Mouse (Mus musculus): ENCODE measurements around the gene Fkrp. TPM values are rescaled to one million over a fixed set of nuclear protein-coding genes. Genes with fewer than 3 reads are reported as not detected.
A peak's percentile ranks its signal among the peaks of the same experiment; 100 is the strongest.

The Fkrp gene
- polyA plus RNA-seq, 1 experiment from 2014 or later, result 36.6 TPM

DNA sequence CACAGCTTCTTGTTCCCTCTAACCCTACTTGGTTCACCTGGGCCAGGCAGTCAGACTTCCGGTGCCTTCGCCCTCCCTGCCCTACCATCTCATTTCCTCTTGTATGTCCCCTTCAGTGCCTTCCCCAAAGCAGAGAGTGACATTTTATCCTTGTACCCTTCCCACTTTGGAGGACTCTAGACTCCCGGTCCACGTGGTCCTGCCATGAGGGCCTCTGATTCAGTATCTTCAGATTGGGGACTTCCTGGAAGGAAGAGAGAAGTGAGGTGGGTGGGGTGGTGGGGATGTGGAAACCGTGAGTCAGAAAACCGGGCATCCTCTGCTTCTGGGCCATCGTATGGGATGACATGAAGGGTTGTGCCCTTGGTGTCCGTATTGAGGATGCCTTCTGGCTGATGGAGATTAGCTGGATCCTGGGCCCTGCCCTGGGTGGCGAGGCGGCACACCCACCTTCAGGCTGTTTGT, 33.3 kb downstream of the Fkrp start:
- Histone ChIP-seq H3K4me3 (ENCODE audit: low read length) (peak overlapping the region; percentile 74), H3K27me3 (ENCODE audit: insufficient read depth, low read length) (no peaks in the 10 kb centered on the region), H3K36me3 (ENCODE audit: insufficient read depth, low read length) (peaks cover 8% of the 10 kb centered on the region), H3K27ac (ENCODE audit: low read length) (peak overlapping the region; percentile 48; the same call in 1 of the 2 replicates), H3K9ac (replicated peaks; ENCODE audit: low read length) (peak overlapping the region; percentile 84), H3K4me2 (replicated peaks; ENCODE audit: low read depth, low read length) (peak overlapping the region; percentile 98), H3K4me1 (ENCODE audit: insufficient read depth, low read length) (peaks cover 30% of the 10 kb centered on the region), H3K9me3 (ENCODE audit: low read length) (no peaks in the 10 kb centered on the region)
- WGBS, result 27% methylated on average over 10 of the region's 10 CpGs
- ATAC-seq (ENCODE audit: low FRiP score, low TSS enrichment), result no peak

DNA sequence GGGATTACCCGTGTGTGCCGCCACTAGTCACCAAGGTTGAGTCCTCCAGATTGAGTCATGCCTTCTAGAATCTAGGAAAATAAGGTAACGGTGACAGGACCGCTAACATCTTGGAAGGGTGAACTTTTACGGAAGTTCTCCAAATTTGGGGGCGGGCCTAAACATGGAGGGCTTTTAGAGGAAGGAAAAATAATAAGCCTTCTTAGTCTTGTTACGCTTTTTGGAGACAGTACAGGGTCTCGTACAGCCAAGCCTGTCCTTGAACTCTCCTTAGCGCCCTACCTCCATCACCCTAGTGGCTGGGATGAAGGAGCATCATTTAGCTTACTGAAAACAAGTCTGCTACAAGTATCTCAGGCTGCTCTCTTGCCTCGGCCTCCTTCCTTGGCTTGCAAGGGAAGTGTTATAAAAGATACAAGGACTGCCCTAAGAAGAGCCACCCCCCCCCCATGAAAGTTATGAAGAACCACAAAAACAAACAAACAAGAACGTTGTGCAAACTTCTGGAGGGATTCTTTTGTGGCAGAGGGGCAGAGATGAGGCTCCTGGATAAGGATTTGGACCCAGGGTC, 33.9 kb downstream of the Fkrp start:
- no peaks in the 10 kb centered on the region for H3K9me3 ChIP-seq (ENCODE audit: low read length)
- peak overlapping the region; percentile 98 for H3K4me2 ChIP-seq (replicated peaks; ENCODE audit: low read depth, low read length)
- peak overlapping the region; percentile 84 for H3K9ac ChIP-seq (replicated peaks; ENCODE audit: low read length)
- ATAC-seq (ENCODE audit: low FRiP score, low TSS enrichment), result no peak
- 6% methylated on average over 11 of the region's 11 CpGs for WGBS
- H3K36me3 ChIP-seq (ENCODE audit: insufficient read depth, low read length), result peaks cover 5% of the 10 kb centered on the region
- peak overlapping the region; percentile 74 for H3K4me3 ChIP-seq (ENCODE audit: low read length)
- H3K27ac ChIP-seq (ENCODE audit: low read length), result no peak overlapping the region
- H3K4me1 ChIP-seq (ENCODE audit: insufficient read depth, low read length), result peaks cover 30% of the 10 kb centered on the region
- H3K27me3 ChIP-seq (ENCODE audit: insufficient read depth, low read length), result no peaks in the 10 kb centered on the region

DNA sequence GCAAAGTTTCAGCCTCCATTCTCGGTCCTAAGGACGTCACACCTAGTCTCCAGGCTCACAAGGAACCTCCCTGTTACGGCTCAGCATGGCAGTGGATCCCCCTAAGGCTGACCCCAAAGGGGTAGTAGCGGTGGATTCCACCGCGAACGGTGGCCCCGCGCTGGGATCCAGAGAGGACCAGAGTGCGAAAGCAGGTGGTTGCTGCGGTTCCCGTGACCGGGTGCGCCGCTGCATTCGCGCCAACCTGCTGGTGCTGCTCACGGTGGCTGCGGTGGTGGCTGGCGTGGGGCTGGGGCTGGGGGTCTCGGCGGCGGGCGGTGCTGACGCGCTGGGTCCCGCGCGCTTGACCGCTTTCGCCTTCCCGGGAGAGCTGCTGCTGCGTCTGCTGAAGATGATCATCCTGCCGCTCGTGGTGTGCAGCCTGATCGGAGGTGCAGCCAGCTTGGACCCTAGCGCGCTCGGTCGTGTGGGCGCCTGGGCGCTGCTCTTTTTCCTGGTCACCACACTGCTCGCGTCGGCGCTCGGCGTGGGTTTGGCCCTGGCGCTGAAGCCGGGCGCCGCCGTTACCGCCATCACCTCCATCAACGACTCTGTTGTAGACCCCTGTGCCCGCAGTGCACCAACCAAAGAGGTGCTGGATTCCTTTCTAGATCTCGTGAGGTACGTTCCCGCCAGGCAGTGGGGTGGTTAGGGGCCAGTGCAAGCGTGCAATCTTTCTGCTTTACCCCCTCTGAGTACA, 34.5 kb downstream of the Fkrp start:
- peaks cover 30% of the 10 kb centered on the region for H3K4me1 ChIP-seq (ENCODE audit: insufficient read depth, low read length)
- peak; percentile 16 for ATAC-seq (ENCODE audit: low FRiP score, low TSS enrichment)
- peak overlapping the region; percentile 51 for H3K27ac ChIP-seq (ENCODE audit: low read length)
- WGBS, result 0% methylated on average over 57 of the region's 60 CpGs
- peak overlapping the region; percentile 74 for H3K4me3 ChIP-seq (ENCODE audit: low read length)
- H3K27me3 ChIP-seq (ENCODE audit: insufficient read depth, low read length), result no peaks in the 10 kb centered on the region
- H3K9me3 ChIP-seq (ENCODE audit: low read length), result no peaks in the 10 kb centered on the region
- peaks cover 5% of the 10 kb centered on the region for H3K36me3 ChIP-seq (ENCODE audit: insufficient read depth, low read length)
- peak overlapping the region; percentile 98 for H3K4me2 ChIP-seq (replicated peaks; ENCODE audit: low read depth, low read length)
- peak overlapping the region; percentile 84 for H3K9ac ChIP-seq (replicated peaks; ENCODE audit: low read length)

DNA sequence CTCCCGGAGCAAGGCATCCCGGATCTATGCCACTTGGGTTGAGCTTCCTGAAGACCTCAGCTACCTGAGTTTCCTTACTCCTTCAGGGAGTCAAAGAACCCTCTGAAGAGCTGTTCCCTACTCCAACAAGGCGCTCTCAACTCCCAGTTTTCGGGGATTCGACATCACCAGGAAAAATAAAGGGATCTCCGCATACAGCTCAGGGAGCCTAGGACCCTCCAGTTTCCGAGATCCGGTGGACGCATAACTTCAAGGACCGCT, 35.0 kb downstream of the Fkrp start:
- H3K4me3 ChIP-seq (ENCODE audit: low read length), result peak overlapping the region; percentile 74
- ATAC-seq (ENCODE audit: low FRiP score, low TSS enrichment), result peak; percentile 7
- peak overlapping the region; percentile 51 for H3K27ac ChIP-seq (ENCODE audit: low read length)
- peaks cover under 1% of the 10 kb centered on the region; the same call in 1 of the 2 replicates for H3K36me3 ChIP-seq (ENCODE audit: insufficient read depth, low read length)
- peak overlapping the region; percentile 84 for H3K9ac ChIP-seq (replicated peaks; ENCODE audit: low read length)
- peak overlapping the region; percentile 98 for H3K4me2 ChIP-seq (replicated peaks; ENCODE audit: low read depth, low read length)
- H3K9me3 ChIP-seq (ENCODE audit: low read length), result no peaks in the 10 kb centered on the region
- peaks cover 30% of the 10 kb centered on the region for H3K4me1 ChIP-seq (ENCODE audit: insufficient read depth, low read length)
- H3K27me3 ChIP-seq (ENCODE audit: insufficient read depth, low read length), result no peaks in the 10 kb centered on the region
- WGBS, result under 1% methylated on average over 10 of the region's 10 CpGs

DNA sequence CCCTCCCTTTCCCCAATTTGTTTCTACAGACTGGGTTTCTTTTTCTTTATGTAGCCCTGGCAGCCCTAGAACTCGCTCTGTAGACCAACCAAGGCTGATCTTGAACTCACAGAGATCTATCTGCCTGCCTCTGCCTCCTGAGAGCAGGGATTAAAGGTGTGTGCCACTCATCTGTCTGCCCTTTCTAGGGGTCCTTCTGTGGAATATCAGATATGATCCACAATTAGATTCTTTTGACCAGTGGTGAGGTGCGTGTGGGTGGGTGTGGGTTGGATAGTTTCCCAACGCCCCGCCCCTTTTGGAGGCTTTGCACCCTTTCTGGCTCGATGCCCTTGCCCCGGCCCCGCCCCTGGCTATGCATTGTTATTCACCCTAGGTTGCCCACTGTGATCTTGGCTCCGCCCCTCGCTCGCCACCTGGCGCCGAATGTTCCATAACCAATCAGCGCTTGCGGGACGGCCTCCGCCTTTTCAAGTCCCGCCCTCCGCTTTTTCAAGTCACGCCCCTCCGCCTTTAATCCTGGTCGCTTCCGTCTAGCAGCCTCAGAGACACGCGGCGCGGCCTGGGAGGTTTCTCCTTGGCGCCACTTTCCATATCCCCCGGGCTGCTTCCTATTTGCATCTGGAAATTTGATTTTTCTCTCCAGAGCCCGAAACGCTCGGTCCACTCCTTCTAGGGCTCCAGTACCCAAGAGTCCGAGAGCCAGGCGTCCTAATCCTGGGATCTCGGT, 35.5 kb downstream of the Fkrp start, which contains the start of gene Slc1a5:
Gene Slc1a5, plus strand, starts transcription at position 516 of the 730 bp plus-strand sequence.
- H3K4me2 ChIP-seq (replicated peaks; ENCODE audit: low read depth, low read length), result peak within 1 kb of the TSS; percentile 98
- H3K4me1 ChIP-seq (ENCODE audit: insufficient read depth, low read length), result peaks cover 30% of the 10 kb centered on the region
- no peaks in the 10 kb centered on the region for H3K36me3 ChIP-seq (ENCODE audit: insufficient read depth, low read length)
- peak within 1 kb of the TSS; percentile 74 for H3K4me3 ChIP-seq (ENCODE audit: low read length)
- peak within 1 kb of the TSS; percentile 84 for H3K9ac ChIP-seq (replicated peaks; ENCODE audit: low read length)
- peak within 1 kb of the TSS; percentile 77 for H3K27ac ChIP-seq (ENCODE audit: low read length)
- no peaks in the 10 kb centered on the region for H3K9me3 ChIP-seq (ENCODE audit: low read length)
- no peaks in the 10 kb centered on the region for H3K27me3 ChIP-seq (ENCODE audit: insufficient read depth, low read length)
- peak; percentile 77 for ATAC-seq (ENCODE audit: low FRiP score, low TSS enrichment)
- 3% methylated on average over 34 of the region's 34 CpGs for WGBS

DNA sequence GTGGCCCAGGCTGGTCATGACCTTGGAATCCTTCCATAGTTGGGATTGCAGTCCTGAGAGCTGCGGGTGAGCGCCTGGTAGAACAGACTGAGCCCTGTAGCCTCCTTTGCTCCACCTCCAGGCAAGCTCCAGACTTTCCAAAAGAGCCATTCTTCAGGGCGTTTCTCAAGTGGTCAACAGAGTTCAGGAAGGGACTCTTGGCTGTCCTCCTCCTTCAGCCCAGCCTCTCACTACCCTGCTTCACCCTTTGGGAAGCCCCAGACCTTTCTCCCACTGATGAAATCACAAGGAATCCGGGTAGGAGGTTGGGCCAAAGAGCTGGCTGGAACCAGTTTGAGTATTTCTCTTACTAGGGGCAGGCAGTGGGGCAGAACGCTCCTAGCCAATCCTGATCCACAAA, 36.5 kb downstream of the Fkrp start:
- H3K4me3 ChIP-seq (ENCODE audit: low read length), result no peak overlapping the region
- H3K9me3 ChIP-seq (ENCODE audit: low read length), result no peaks in the 10 kb centered on the region
- peak overlapping the region; percentile 77 for H3K27ac ChIP-seq (ENCODE audit: low read length)
- 53% methylated on average over 5 of the region's 5 CpGs for WGBS
- no peak overlapping the region for H3K4me2 ChIP-seq (replicated peaks; ENCODE audit: low read depth, low read length)
- peaks cover 28% of the 10 kb centered on the region for H3K4me1 ChIP-seq (ENCODE audit: insufficient read depth, low read length)
- no peaks in the 10 kb centered on the region for H3K27me3 ChIP-seq (ENCODE audit: insufficient read depth, low read length)
- ATAC-seq (ENCODE audit: low FRiP score, low TSS enrichment), result peak; percentile 14; the same call in 1 of the 2 replicates
- H3K9ac ChIP-seq (replicated peaks; ENCODE audit: low read length), result no peak overlapping the region
- H3K36me3 ChIP-seq (ENCODE audit: insufficient read depth, low read length), result no peaks in the 10 kb centered on the region

DNA sequence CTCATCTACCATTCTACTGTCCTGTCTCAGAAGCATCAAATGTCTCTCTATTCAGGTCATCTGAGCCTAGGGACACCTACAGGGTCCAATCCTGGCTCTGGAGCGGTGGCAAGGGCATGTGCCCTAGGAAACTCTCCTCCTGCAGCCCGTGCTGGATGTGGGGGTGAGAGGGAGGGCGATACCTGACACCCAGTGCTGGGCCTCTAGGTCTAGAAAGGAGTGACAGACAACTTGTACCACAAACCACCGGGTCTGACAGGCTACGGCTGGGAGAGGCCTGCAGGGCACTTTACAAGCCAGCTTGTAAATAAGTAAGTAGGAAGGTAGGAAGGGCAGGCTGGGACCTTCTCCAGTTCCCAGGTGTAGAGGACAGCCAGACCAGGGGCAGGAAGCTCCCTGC, 40.6 kb downstream of the Fkrp start:
- Histone ChIP-seq H3K9me3 (ENCODE audit: low read length) (peaks cover 7% of the 10 kb centered on the region), H3K9ac (replicated peaks; ENCODE audit: low read length) (no peak overlapping the region), H3K27me3 (ENCODE audit: insufficient read depth, low read length) (no peaks in the 10 kb centered on the region), H3K4me2 (replicated peaks; ENCODE audit: low read depth, low read length) (no peak overlapping the region), H3K4me3 (ENCODE audit: low read length) (no peak overlapping the region), H3K27ac (ENCODE audit: low read length) (no peak overlapping the region), H3K36me3 (ENCODE audit: insufficient read depth, low read length) (no peaks in the 10 kb centered on the region), H3K4me1 (ENCODE audit: insufficient read depth, low read length) (no peaks in the 10 kb centered on the region)
- ATAC-seq (ENCODE audit: low FRiP score, low TSS enrichment), result peak; percentile 49
- WGBS, result 22% methylated on average over 5 of the region's 5 CpGs

DNA sequence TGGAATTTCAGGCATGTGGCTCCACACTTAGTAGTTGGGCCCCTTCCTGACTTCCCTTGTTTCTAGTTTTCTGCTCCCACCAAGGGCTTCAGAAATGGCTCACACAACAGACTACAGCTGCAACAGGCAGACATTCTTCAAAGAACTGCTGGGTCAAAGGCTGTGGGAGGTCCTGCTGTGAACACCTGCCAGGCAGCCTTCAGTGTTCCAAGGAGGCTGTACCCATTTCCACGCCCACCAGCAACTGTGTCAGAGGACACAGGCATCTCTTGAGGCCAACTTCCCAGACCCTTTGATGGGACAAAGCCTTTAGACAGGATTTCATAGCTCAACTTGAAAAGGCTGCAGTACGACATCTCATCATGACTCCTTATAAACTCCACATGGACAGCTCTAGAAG, 50.1 kb downstream of the Fkrp start:
- WGBS, result 59% methylated on average over 2 of the region's 2 CpGs
- H3K4me2 ChIP-seq (replicated peaks; ENCODE audit: low read depth, low read length), result no peak overlapping the region
- H3K9ac ChIP-seq (replicated peaks; ENCODE audit: low read length), result no peak overlapping the region
- no peaks in the 10 kb centered on the region for H3K4me1 ChIP-seq (ENCODE audit: insufficient read depth, low read length)
- ATAC-seq (ENCODE audit: low FRiP score, low TSS enrichment), result no peak
- H3K27ac ChIP-seq (ENCODE audit: low read length), result no peak overlapping the region
- no peaks in the 10 kb centered on the region for H3K36me3 ChIP-seq (ENCODE audit: insufficient read depth, low read length)
- no peaks in the 10 kb centered on the region for H3K27me3 ChIP-seq (ENCODE audit: insufficient read depth, low read length)
- no peak overlapping the region for H3K4me3 ChIP-seq (ENCODE audit: low read length)
- no peaks in the 10 kb centered on the region; the same call in 1 of the 2 replicates for H3K9me3 ChIP-seq (ENCODE audit: low read length)

DNA sequence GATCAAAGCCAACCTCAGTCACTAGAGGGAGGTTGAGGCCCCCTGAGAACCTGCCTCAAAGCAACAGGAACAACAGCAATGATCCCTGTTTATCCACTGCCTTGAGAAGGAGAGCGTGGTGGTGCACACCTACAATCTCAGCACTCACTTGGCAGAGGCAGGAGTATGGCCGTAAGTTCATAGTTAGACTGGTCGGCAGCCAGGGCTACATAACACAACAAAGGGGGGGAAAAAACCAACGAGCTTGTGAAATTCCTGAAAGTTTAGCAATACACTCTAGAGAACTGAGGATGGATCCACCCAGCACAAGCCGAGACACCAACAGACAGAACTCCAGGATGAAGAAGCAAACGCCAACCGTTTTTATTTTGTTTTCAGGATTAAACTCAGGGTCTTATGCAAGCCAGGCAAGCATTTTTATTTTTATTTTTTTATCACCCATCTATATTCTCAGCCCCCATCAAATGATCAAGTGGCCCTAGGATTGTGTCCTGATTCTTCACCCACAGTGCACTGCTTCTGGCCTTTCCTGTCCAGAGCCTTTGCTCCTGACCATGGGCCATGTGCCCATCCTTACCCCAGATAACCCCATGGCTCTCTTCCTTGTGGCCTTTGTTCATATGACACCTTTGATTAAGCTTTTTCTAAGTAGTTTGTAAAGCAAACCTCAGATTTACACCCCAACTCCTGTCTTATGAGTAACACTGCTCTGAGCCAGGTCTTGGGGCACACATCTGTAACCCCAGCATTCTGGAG, 52.9 kb downstream of the Fkrp start:
- WGBS, result 89% methylated on average over 7 of the region's 7 CpGs
- H3K9me3 ChIP-seq (ENCODE audit: low read length), result no peaks in the 10 kb centered on the region
- H3K27me3 ChIP-seq (ENCODE audit: insufficient read depth, low read length), result no peaks in the 10 kb centered on the region
- H3K4me1 ChIP-seq (ENCODE audit: insufficient read depth, low read length), result peaks cover 10% of the 10 kb centered on the region
- H3K4me2 ChIP-seq (replicated peaks; ENCODE audit: low read depth, low read length), result no peak overlapping the region
- H3K9ac ChIP-seq (replicated peaks; ENCODE audit: low read length), result no peak overlapping the region
- no peak for ATAC-seq (ENCODE audit: low FRiP score, low TSS enrichment)
- H3K4me3 ChIP-seq (ENCODE audit: low read length), result no peak overlapping the region
- H3K36me3 ChIP-seq (ENCODE audit: insufficient read depth, low read length), result no peaks in the 10 kb centered on the region
- H3K27ac ChIP-seq (ENCODE audit: low read length), result no peak overlapping the region

All from kidney, embryonic 16.5 days (tissue).